Mouse (Mus musculus) heart, embryonic 14.5 days (tissue): ENCODE data around the gene Ccdc83. TPM values are rescaled to one million over a fixed set of nuclear protein-coding genes. Genes with fewer than 3 reads are reported as not detected.

Experiments
- ATAC-seq: fragments of 200-750 bp; cut with Nextera tagmentation; 2 replicates; pipeline ENCODE4 v1.8.0; 2017; ENCODE audit warnings: low read depth, moderate TSS enrichment; ENCODE audit not compliant: insufficient number of reproducible peaks, insufficient read depth, low FRiP score
- H3K27ac ChIP-seq, 2 experiments: fragments of 200-500 bp in 1 of 2; fragments of 300-500 bp in 1 of 2; sonication (generic) in 1 of 2; replicated peaks in 1 of 2; 2 replicates each; pipeline ENCODE4 v1.5.1; 2012 to 2014; ENCODE audit warnings: low read depth in 2 of 2, low read length in 2 of 2, control low read depth in 1 of 2, mild to moderate bottlenecking in 1 of 2, mixed read lengths in 1 of 2; ENCODE audit not compliant: control insufficient read depth in 1 of 2, insufficient read depth in 1 of 2
- H3K27me3 ChIP-seq: fragments of 300-500 bp; sonication (generic); 2 replicates; pipeline ENCODE4 v1.6.1; 2014; ENCODE audit warnings: mild to moderate bottlenecking, low read length, control low read depth; ENCODE audit not compliant: control insufficient read depth, insufficient read depth
- H3K36me3 ChIP-seq: fragments of 300-500 bp; sonication (generic); 2 replicates; pipeline ENCODE4 v1.6.1; 2014; ENCODE audit warnings: mild to moderate bottlenecking, control low read depth, low read length, mixed read lengths; ENCODE audit not compliant: control insufficient read depth, insufficient read depth
- H3K4me1 ChIP-seq, 2 experiments: fragments of 200-500 bp in 1 of 2; fragments of 300-500 bp in 1 of 2; sonication (generic) in 1 of 2; 2 replicates each; pipeline ENCODE4 v1.6.1; 2012 to 2014; ENCODE audit warnings: low read length in 2 of 2, control low read depth in 1 of 2, mixed read lengths in 1 of 2; ENCODE audit not compliant: control insufficient read depth in 2 of 2, insufficient read depth in 2 of 2
- H3K4me2 ChIP-seq: fragments of 300-500 bp; sonication (generic); 2 replicates; pipeline ENCODE4 v1.6.1; 2014; ENCODE audit warnings: mild to moderate bottlenecking, low read length
- H3K4me3 ChIP-seq, 2 experiments: fragments of 200-500 bp in 1 of 2; fragments of 300-500 bp in 1 of 2; sonication (generic) in 1 of 2; 2 replicates each; pipeline ENCODE4 v1.5.1; 2012 to 2014; ENCODE audit warnings: low read length in 2 of 2, mild to moderate bottlenecking in 2 of 2, control low read depth in 1 of 2, low read depth in 1 of 2, moderate library complexity in 1 of 2; ENCODE audit not compliant: control insufficient read depth in 1 of 2, insufficient read depth in 1 of 2
- H3K9ac ChIP-seq: fragments of 300-500 bp; sonication (generic); 2 replicates; pipeline ENCODE4 v1.6.1; 2014; ENCODE audit warnings: mild to moderate bottlenecking, low read length
- H3K9me3 ChIP-seq: fragments of 300-500 bp; sonication (generic); 2 replicates; pipeline ENCODE4 v1.6.1; 2016; ENCODE audit warnings: low read length, control low read depth; ENCODE audit not compliant: control insufficient read depth
- WGBS: fragments of 180-500 bp; shearing (Covaris S2); extraction: QIAGEN DNeasy Blood & Tissue Kit; methylation state at CpG from one replicate; pipeline ENCODE4 v1.1.7; 2014; 5-methylcytosine and 5-hydroxymethylcytosine counted together
- polyA plus RNA-seq: library from polyadenylated mRNA; unstranded; fragments of >200 nt; fragmentation: Nextera tagmentation; extraction: Ambion mirVana; gene quantifications from 2 replicates; pipeline ENCODE4 v1.2.1, GENCODE M21; 2014

Ccdc83 gene
- polyA plus RNA-seq, 1 experiment from 2014 or later, result not detected

- no peaks in the 10 kb centered on the region for H3K36me3 ChIP-seq
- no peaks in the 10 kb centered on the region for H3K27me3 ChIP-seq
- 86% methylated on average over 4 of the region's 4 CpGs for WGBS
- no peak overlapping the region for H3K4me3 ChIP-seq
- no peaks in the 10 kb centered on the region for H3K9me3 ChIP-seq
- no peak overlapping the region for H3K9ac ChIP-seq
- H3K4me2 ChIP-seq, result no peak overlapping the region
- no peak overlapping the region for H3K27ac ChIP-seq
- ATAC-seq, result no peak
- H3K4me1 ChIP-seq, result peaks cover 3 to 8% of the 10 kb centered on the region in 2 experiments; a peak in 2 of 4 replicates
Measured at GRCm38 (mm10) chr7:90279136-90279535, 13.6 kb upstream of the Ccdc83 start.

GRCm38 (mm10) chr7:90277769-90278168 is 12.2 kb upstream of the Ccdc83 start:
- H3K4me2 ChIP-seq, result no peak overlapping the region
- H3K9me3 ChIP-seq, result no peaks in the 10 kb centered on the region
- no peak for ATAC-seq
- no peak overlapping the region for H3K27ac ChIP-seq
- H3K4me1 ChIP-seq, result peaks cover 3 to 8% of the 10 kb centered on the region in 2 experiments; a peak in 2 of 4 replicates
- 59% methylated on average over 4 of the region's 4 CpGs for WGBS
- H3K27me3 ChIP-seq, result no peaks in the 10 kb centered on the region
- H3K9ac ChIP-seq, result no peak overlapping the region
- no peaks in the 10 kb centered on the region for H3K36me3 ChIP-seq
- H3K4me3 ChIP-seq, result no peak overlapping the region

GRCm38 (mm10) chr7:90277246-90277645 is 11.7 kb upstream of the Ccdc83 start:
- 79% methylated on average over 3 of the region's 3 CpGs for WGBS
- no peak overlapping the region for H3K27ac ChIP-seq
- no peak overlapping the region for H3K4me2 ChIP-seq
- H3K27me3 ChIP-seq, result no peaks in the 10 kb centered on the region
- no peaks in the 10 kb centered on the region for H3K9me3 ChIP-seq
- no peak overlapping the region for H3K4me3 ChIP-seq
- peaks cover 3 to 8% of the 10 kb centered on the region in 2 experiments; a peak in 2 of 4 replicates for H3K4me1 ChIP-seq
- no peak for ATAC-seq
- no peaks in the 10 kb centered on the region for H3K36me3 ChIP-seq
- H3K9ac ChIP-seq, result no peak overlapping the region

DNA sequence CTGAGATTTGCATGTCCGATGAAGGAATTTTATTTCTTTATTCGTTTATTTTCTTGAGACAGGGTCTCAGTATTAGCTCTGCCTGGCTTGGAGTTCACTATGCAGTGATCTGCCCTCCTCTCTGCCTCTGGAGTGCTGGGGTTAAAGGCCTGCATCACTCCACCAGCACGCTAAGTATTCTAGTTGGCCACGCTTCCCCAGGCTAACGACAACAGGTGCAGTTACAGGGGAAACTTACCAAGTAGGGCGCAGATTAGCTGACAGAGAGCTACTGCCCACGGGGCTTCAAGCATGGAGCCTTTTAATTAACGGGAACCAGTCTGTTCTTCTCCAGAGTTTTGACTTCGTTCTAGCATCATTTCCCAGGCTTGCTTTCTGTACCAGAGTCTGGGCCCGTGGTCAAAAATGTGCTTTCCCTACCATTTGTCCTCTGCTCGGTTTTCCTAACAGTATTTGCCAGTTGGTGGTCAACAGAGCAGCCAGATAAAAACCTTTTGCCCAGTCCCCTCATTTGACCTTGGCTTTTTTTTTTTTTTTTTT is 9.1 kb upstream of the Ccdc83 start:
- no peak for ATAC-seq
- H3K27me3 ChIP-seq, result no peaks in the 10 kb centered on the region
- H3K9me3 ChIP-seq, result no peaks in the 10 kb centered on the region
- no peak overlapping the region for H3K4me3 ChIP-seq
- H3K4me1 ChIP-seq, result no peaks in the 10 kb centered on the region
- WGBS, result 58% methylated on average over 11 of the region's 11 CpGs
- no peak overlapping the region for H3K9ac ChIP-seq
- no peak overlapping the region for H3K27ac ChIP-seq
- H3K36me3 ChIP-seq, result no peaks in the 10 kb centered on the region
- H3K4me2 ChIP-seq, result no peak overlapping the region

GRCm38 (mm10) chr7:90270141-90270540 is 4.6 kb upstream of the Ccdc83 start:
- no peak for ATAC-seq
- WGBS, result 58% methylated on average over 3 of the region's 3 CpGs
- Histone ChIP-seq H3K9ac (no peak overlapping the region), H3K36me3 (no peaks in the 10 kb centered on the region), H3K4me2 (no peak overlapping the region), H3K4me1 (no peaks in the 10 kb centered on the region), H3K9me3 (no peaks in the 10 kb centered on the region), H3K4me3 (no peak overlapping the region), H3K27me3 (no peaks in the 10 kb centered on the region), H3K27ac (no peak overlapping the region)

GRCm38 (mm10) chr7:90261902-90262599 is 3.5 kb downstream of the Ccdc83 start:
- Histone ChIP-seq H3K4me1 (no peaks in the 10 kb centered on the region), H3K9me3 (no peaks in the 10 kb centered on the region), H3K9ac (no peak overlapping the region), H3K4me2 (no peak overlapping the region), H3K27me3 (no peaks in the 10 kb centered on the region), H3K36me3 (no peaks in the 10 kb centered on the region), H3K4me3 (no peak overlapping the region), H3K27ac (no peak overlapping the region)
- 27% methylated on average over 7 of the region's 7 CpGs for WGBS
- ATAC-seq, result no peak

DNA sequence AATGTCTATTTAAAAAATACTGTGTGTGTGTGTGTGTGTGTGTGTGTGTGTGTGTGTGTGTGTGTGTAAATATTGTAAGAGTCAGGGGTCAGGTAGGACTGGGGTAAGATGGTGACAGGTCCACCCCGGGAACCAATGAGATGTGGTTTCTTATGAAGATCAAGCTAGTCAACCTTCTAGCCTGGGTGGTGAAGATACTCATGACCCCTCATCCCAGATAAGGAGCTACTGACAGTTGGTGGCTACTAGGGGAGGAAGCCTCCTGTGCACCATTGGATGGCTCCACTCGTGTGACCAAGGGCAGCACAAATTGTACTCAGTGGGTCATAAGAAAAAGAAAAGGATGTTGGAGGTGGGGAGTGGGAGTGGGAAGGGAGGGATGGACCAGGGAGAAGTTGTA is 5.7 kb downstream of the Ccdc83 start:
- Histone ChIP-seq H3K4me3 (no peak overlapping the region), H3K27me3 (no peaks in the 10 kb centered on the region), H3K36me3 (no peaks in the 10 kb centered on the region), H3K4me1 (no peaks in the 10 kb centered on the region), H3K9ac (no peak overlapping the region), H3K4me2 (no peak overlapping the region), H3K9me3 (no peaks in the 10 kb centered on the region), H3K27ac (no peak overlapping the region)
- no peak for ATAC-seq
- WGBS, result 70% methylated on average over 2 of the region's 2 CpGs

DNA sequence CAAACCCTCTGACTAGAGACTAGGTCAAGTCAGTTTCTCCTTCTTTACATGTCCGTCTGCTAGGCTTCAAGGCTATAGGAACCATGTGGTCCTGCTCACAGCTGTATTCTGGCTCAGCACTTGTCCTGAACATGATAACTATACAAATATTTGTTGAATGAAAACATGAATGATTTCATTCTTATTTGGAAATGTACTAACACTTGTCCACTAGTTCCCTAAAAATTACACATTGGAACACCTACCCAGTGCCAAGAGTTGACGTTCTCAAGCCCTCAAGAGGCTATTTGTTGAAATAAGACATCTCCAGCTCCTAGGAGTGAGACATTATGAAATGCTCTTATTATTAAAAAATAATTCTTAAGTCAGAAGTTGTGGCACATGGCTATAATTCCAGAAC is 6.9 kb downstream of the Ccdc83 start:
- no peak overlapping the region for H3K4me2 ChIP-seq
- H3K4me1 ChIP-seq, result no peaks in the 10 kb centered on the region
- no peak overlapping the region for H3K4me3 ChIP-seq
- no peak overlapping the region for H3K9ac ChIP-seq
- 72% methylated on average over 2 of the region's 2 CpGs for WGBS
- no peaks in the 10 kb centered on the region for H3K36me3 ChIP-seq
- no peaks in the 10 kb centered on the region for H3K27me3 ChIP-seq
- H3K27ac ChIP-seq, result no peak overlapping the region
- H3K9me3 ChIP-seq, result no peaks in the 10 kb centered on the region
- no peak for ATAC-seq
